Mouse (Mus musculus) urinary bladder, postnatal 25 days (tissue): ENCODE measurements around the gene Bcas1.
A peak's percentile ranks its signal among the peaks of the same experiment; 100 is the strongest.

ENCODE experiments used
- DNase-seq: peaks from one replicate; pipeline ENCODE4 v3.0.0; 2022; ENCODE audit warnings: low spot score

Bcas1 gene

DNA sequence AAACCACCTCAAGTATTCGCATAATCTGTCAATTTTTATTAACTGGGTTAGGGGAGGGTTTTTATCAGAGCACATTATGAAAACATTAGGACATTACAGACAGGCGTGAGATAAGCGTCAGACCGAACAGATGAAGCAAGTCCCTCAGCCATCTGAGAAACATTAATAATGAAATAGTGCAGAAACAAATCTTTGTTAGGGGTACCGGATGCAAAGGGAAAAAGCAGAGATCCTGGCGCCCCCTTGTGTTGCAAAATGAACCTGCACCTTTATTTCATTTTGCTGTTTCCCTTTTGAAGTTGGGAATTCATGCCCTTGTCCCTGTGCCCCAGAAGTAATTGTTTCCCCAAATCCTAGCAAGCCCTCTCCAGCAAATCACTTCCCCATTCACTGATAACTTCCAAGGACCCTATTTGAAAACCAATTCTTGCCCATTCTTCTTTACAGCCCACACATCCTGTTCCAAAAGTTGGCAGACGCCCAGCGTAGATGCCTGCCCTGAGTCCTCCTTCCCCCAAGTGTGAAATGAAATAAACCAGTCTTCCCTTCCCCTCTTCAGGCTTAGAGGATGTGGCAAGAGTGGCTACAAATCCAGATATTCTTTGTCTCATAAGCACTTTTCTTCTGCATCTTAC is 80.4 kb downstream of the Bcas1 start:
- peak; percentile 49 for DNase-seq

DNA sequence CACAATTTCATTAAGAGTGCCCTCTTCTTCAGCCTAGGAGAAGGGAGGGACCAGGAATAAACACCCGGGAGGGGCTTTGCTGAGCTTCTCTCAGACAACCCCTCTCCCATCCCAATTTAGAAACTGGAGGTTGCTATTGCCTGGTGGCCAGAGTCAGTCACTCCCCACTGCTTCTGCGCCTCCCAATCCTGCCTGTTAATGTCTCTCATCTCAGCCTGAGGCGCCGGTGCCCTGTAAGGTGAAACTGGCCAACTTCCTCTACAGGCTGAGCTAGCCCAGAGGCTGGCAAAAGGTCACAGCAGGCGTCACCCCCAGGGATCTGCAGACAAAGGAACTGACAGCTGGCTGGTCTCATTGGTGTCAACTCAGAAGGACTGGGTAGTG is 82.2 kb downstream of the Bcas1 start:
- no peak for DNase-seq

GRCm38 (mm10) chr2:170344502-170345409 is 82.9 kb downstream of the Bcas1 start:
- DNase-seq = no peak

DNA sequence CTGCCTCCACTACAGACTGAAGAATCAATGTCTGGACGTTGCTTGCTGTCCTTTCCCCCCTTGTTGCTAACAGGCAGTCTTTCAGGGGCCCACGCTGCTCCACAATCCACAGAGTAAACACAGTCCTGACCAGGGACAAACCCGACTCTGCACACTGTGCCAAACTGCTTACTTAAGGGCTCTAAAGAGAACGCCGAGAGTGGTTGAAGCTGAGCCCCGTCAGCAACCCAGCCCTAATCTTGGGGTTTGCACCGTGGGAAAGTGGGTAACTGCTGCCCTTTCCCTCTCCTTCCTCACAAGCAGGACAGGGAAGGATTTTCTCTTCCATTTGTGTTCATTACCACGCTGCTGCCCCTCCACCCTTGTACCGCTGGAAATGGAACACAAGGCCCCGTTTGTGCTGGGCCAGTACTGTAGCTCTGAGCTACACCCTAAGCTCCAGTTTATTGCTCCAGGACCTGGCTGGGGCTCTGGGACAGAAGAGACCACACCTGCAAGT is 83.8 kb downstream of the Bcas1 start:
- no peak for DNase-seq

DNA sequence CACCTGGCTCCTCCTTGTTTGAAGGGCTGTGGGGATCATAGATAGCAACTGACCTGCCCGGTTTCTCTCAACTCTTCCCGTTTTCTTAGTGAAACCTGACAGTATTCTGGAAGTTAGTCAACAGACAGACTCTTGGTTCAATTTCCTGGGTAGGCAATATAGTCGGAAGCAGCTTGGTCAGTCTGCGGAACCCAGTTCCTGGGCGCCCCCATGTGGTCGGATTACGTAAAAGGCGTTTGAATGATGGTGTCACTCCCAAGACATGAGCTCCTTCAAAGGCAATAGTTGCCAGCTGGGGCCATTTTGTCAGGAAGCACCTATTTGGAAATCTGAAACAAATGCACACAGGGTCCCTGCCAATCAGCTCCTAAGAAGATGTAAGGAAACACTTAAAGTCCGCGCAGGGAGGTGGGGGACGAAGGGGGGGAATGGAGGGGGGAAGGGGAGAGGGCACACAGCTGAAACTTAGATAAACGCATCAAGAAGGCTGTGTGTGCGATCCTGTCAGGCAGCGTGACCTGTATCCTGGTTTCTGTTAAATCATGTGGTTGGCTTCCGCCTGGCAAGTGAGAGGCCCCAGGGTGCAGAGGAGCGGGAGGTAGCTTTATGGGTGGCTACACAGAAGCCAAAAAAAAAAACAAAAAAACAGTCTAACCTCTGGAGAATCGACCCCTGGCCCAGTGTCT is 84.4 kb downstream of the Bcas1 start:
- peak; percentile 74 for DNase-seq

- DNase-seq = no peak
Observed at GRCm38 (mm10) chr2:170342312-170342830, 85.3 kb downstream of the Bcas1 start.

DNA sequence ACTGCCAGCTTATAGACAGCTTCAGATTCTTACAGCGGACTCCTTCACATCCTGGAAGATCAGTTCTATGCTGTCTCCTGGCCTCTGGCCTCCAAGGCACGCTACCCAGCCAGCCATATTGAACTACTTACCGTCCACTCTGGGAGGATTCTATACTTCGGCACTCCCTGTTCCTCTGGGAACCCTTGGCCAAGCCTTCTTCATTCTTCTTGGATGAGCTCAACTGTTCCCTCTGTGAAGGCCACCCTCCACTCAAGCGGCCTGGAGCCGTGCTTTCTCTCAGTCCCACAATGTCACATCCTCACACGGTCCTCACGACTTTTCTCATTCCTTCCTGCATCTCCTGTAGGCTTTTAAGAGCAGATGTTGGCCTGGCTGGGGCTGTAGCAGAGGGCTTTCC is 86.5 kb downstream of the Bcas1 start:
- no peak for DNase-seq

DNA sequence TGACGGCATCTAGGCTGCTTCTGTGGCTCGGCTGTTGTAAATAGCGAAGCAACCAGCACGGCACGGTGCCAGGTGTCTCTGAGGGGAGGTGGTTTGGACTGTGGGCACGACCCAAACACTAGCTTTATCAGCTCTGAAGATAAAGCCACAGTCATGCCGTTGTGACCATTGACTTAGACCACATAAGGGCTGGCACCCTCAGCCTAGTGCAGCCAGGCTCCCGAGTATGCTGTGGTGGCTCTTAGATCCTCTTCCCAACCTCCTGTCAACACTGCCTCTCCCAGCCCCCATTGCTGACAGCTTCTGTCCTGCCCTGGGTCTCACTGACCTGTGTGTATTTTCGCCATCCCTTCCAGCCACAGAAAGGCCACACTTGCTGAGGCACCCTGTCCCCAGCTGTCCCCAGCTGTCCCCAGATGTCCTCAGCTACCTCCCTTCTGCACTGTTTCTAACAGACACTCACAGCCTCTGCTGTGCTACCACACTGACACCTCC is 91.3 kb downstream of the Bcas1 start:
- no peak for DNase-seq

GRCm38 (mm10) chr2:170335168-170335567 is 92.5 kb downstream of the Bcas1 start:
- DNase-seq = no peak

DNA sequence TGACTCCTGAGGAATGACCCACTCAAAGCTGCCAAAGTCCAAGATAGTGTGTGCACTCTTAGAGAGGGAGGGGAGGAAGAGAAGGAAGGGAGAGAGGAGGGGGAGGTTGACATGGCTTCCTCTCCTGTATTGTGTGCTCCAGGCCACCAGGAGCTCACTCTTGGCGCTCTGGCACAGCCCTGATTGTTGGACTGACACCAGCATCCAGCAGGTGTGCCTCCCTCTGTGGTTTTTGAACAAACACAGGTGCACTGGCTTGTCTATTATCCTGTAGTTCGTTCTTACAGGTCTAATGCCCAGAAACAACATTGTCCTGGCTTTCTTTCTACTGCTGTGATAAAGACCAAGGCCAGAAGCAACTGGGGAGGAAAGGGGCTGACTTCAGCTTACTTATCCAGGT is 95.8 kb downstream of the Bcas1 start:
- DNase-seq = no peak

GRCm38 (mm10) chr2:170330466-170330865 is 97.2 kb downstream of the Bcas1 start:
- no peak for DNase-seq

DNA sequence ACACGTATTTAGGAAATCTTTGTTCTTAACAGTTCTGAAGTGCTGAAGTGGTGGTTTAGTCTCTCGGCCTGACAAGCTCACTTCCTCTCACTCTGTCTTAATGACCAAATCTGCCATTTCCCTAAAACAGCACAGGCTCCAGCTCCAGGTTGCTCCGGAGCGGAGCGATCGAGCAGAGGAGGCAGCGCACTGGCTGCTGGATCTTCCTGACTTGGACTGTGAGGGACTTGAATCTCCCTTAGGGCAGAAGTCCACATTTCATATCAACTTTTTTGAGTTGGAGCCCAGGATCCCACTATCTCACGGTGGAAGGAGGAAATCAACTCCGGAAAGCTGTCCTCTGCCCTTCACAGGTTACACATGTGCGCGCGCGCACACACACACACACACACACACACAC is 97.7 kb downstream of the Bcas1 start:
- DNase-seq = no peak

DNA sequence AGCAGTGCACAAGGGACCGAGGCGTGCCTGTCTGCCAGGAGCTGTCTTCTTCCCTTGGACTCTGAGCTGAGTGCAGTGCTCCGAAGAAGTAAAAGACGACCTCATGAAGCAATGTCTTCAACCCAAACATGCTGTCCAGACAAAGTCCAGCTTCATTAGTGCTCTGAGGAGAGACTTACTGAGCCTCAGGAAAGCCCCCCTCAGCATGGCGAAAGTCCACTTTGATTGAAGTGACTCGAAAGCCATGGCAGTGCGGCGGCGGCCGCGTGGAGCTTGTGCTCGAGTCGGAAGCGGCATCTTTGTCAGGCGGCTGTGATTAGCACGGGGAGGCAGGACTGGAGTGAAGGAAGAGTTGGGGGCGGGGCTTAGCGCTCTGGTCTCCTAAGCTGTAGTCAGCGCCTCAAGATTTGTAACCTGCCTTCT is 103.7 kb downstream of the Bcas1 start:
- peak; percentile 38 for DNase-seq

DNA sequence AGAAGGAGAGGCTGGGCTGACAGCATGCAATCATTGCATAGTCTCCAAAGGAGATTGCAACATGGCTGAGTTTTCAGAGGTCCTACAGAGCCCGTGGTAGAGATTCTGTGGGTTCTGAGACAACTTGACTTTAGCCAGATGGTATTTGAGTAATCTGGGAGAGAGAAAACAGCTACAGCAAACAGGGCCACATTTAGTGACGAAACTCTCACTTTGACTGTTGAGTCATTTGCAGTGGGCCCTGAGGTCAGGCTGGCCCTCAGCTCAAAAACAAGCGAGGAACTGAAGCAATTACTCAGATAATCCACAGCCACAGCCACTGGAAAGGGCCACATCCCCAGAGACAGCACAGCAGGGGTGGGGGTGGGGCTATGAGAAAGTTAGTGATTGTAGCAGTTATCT is 105.6 kb downstream of the Bcas1 start:
- DNase-seq = no peak

GRCm38 (mm10) chr2:170321579-170321978 is 106.1 kb downstream of the Bcas1 start:
- DNase-seq = no peak

DNA sequence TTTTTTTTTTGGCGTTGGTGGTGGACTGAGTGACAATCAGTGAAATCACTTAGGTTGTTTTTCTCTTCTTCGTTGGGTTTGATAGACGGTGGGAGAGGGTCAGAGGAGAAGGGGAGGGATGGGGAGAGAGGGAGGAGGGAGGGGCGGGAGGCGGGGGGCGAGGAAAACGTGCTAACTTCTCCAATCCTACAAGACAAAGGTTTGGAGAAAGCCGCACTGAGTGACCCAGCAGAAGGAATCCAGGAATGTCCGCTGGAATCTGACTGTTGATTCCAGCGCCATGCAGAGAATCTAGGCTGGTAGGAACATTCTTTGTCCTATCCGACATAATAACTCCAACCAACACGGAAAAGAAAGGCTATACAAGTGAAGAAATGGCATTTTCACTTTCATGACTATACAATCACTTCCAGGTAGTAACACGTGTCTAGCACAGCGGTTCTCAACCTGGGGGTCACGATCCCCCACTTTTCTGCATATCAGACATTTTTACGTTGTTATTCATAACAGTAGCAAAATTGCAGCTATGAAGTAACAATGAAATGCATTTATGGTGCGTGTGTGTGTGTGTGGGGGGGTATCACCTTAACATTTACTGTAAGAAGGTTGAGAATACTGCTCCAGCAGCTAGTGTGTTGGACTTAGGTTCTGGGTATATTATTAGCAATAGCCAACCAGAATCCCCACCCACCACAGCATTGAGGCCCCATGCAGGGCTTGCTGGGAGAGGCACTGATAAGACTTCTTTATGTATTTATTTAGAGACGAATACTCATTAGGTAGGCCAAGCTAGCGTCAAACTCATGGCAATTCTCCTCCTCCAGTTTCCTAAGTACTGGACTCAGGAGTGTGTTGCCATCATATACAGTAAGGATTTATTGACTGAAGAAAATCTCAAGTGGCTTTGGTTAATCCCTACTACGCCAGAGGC is 107.8 kb downstream of the Bcas1 start:
- no peak for DNase-seq

- DNase-seq = peak; percentile 75
Observed at GRCm38 (mm10) chr2:170318713-170319532, 108.7 kb downstream of the Bcas1 start.

- DNase-seq = no peak
Observed at GRCm38 (mm10) chr2:170316774-170317173, 110.9 kb downstream of the Bcas1 start.

DNA sequence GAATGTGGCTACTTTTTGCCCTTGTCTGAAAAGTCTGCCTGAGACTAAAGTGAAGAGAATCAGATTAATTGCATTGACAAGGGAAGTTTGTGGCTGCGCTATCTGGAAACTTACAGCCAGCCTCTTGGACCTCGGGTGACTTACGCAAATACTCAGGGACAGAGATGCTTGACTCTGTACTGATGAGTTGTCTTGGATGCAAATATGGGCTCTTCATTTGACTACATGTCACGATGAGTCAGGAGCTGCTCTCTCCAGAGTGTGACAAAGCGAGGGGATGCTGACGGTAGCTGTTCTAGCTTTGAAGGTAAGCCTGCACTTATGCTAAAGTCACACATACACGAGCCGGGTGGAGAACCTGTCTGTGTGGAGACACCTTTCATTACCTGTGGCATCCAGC is 111.3 kb downstream of the Bcas1 start:
- no peak for DNase-seq

DNA sequence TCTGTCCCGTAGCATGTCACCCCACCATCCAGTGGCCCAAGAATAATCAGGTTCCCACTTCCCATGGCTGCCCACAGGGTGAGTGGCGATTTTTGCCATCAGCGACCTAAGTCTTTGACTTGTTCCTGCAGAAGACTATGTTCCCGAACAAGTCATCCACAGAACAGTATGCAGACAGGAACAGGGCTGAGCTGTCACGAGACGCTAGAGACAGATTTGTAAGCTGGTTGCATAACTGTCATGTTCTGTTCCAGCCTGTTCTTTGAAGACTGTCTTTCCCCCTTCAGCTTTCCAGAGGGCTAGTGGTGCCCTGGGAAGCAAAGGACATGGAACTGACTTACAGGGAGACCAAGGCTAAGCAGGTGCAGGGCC is 116.7 kb downstream of the Bcas1 start:
- no peak for DNase-seq
